Mouse (Mus musculus) brain, embryonic 14.5 days (tissue): ENCODE results near the gene Zfp13. TPM values are rescaled to one million over a fixed set of nuclear protein-coding genes. Genes with fewer than 3 reads are reported as not detected.
"Not testable (repeated sequence)": the region's sequence is repeated elsewhere in the genome, so short reads cannot be mapped to it uniquely, and the experiment has no call there.

Experiments used
- DNase-seq: peaks from one replicate; pipeline ENCODE4 v3.0.0-alpha.2; 2011; ENCODE audit warnings: low read depth
- CTCF ChIP-seq: fragments of 200-500 bp; IDR thresholded peaks from 2 replicates; pipeline ENCODE4 v1.5.1; 2012; ENCODE audit warnings: inconsistent platforms, mild to moderate bottlenecking, moderate library complexity, borderline replicate concordance; ENCODE audit not compliant: insufficient read depth, insufficient read length; ENCODE audit errors: extremely low read depth
- POLR2A ChIP-seq: fragments of 200-500 bp; IDR thresholded peaks from 2 replicates; pipeline ENCODE4 v1.6.1; 2012; ENCODE audit warnings: mild to moderate bottlenecking, inconsistent platforms, borderline replicate concordance; ENCODE audit not compliant: poor library complexity, insufficient read depth, insufficient read length, severe bottlenecking; ENCODE audit errors: extremely low read depth
- polyA plus RNA-seq: library from polyadenylated mRNA; depleted of rRNA; stranded (reverse); fragments of >200 nt; gene quantifications from 2 replicates; pipeline ENCODE4 v1.2.3, GENCODE M21; 2012

Zfp13 gene
- polyA plus RNA-seq, 1 experiment, result 46.8 TPM

- TF ChIP-seq POLR2A (no peak), CTCF (no peak)
- no peak for DNase-seq
Measured at GRCm38 (mm10) chr17:23605220-23605619, 5.9 kb upstream of the Zfp13 start.

GRCm38 (mm10) chr17:23604394-23604793, 5.1 kb upstream of the Zfp13 start:
- DNase-seq, result no peak
- TF ChIP-seq POLR2A (no peak), CTCF (peak; percentile 13; the same call in 1 of the 2 replicates)

- no peak for TF ChIP-seq POLR2A
- TF ChIP-seq CTCF, result peak; percentile 54; the same call in 1 of the 2 replicates
- DNase-seq, result peak; percentile 60
Measured at GRCm38 (mm10) chr17:23603542-23603941, 4.3 kb upstream of the Zfp13 start.

GRCm38 (mm10) chr17:23603077-23603476, 3.8 kb upstream of the Zfp13 start:
- TF ChIP-seq CTCF (no peak), POLR2A (no peak)
- DNase-seq, result peak; percentile 44

- TF ChIP-seq POLR2A, result no peak
- no peak for TF ChIP-seq CTCF
- no peak for DNase-seq
Measured at GRCm38 (mm10) chr17:23601836-23602585, 2.7 kb upstream of the Zfp13 start.

- no peak for DNase-seq
- TF ChIP-seq POLR2A (no peak), CTCF (no peak)
Measured at GRCm38 (mm10) chr17:23600641-23601622, 1.6 kb upstream of the Zfp13 start, which contains the start of gene Zscan10. Gene Zscan10 (plus strand): TSS chr17:23600856.

- no peak for TF ChIP-seq POLR2A
Measured at GRCm38 (mm10) chr17:23599605-23600063, 347 bp upstream of the Zfp13 start.

GRCm38 (mm10) chr17:23595139-23595538, 4.1 kb downstream of the Zfp13 start:
- DNase-seq, result not testable (repeated sequence)

More at GRCm38 (mm10) chr17:23599605-23600063, 347 bp upstream of the Zfp13 start:
- no peak for DNase-seq

- DNase-seq, result no peak
- TF ChIP-seq POLR2A (no peak), CTCF (no peak)
Measured at GRCm38 (mm10) chr17:23592926-23593300, 6.4 kb downstream of the Zfp13 start.

- peak; percentile 98 for DNase-seq
- peak; percentile 57; the same call in 1 of the 2 replicates for TF ChIP-seq POLR2A
- TF ChIP-seq CTCF, result no peak
Measured at GRCm38 (mm10) chr17:23592208-23592925, 6.9 kb downstream of the Zfp13 start.

GRCm38 (mm10) chr17:23587253-23587652, 12.0 kb downstream of the Zfp13 start:
- TF ChIP-seq CTCF (no peak), POLR2A (no peak)
- no peak for DNase-seq

GRCm38 (mm10) chr17:23585721-23586491, 13.4 kb downstream of the Zfp13 start:
- no peak for TF ChIP-seq CTCF
- TF ChIP-seq POLR2A, result peak; percentile 12; the same call in 1 of the 2 replicates
- DNase-seq, result peak; percentile 95
